Mouse (Mus musculus) T-helper 17 cell (primary cell): ENCODE measurements at regions not wholly inside any gene's neighbourhood (a gene's known extent, or its start where the extent isn't known, plus 50 kb on each side); places are given as distances from the start of the nearest gene placed in this dataset.

ENCODE experiments used
- in situ Hi-C, 2 experiments: fragments of 300-600 bp; cut with MboI, MseI; formaldehyde crosslinking; loops; 1 replicate in 1 of 2; 2 replicates in 1 of 2; pipeline ENCODE4 v1.15.1; 2025; ENCODE audit warnings: high pct_unique_total_duplicates in 2 of 2

DNA sequence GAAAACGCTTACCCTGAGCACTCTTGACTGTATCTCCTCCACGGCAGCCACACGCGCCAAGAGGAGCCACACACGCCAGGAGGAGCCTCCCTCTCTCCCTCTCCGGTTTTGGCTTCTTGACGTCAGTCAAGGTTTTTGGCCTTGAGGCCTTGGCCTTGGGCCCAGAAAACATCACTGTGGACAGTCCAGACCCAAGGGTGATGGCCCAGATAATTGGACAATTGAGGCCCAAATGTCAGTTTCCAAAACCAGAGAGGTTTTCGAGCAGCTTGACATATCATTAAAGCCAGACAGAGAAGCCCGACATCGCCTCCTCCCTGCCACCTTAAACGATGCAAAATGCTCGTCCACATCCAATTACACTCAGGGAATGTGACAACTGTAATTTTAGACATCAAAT is 65.4 kb upstream of the Aldh1a3 start:
- in situ Hi-C loops = no loop called here

GRCm38 (mm10) chr7:66491501-66491900 is 64.2 kb upstream of the Aldh1a3 start:
- in situ Hi-C loops = no loop called here

DNA sequence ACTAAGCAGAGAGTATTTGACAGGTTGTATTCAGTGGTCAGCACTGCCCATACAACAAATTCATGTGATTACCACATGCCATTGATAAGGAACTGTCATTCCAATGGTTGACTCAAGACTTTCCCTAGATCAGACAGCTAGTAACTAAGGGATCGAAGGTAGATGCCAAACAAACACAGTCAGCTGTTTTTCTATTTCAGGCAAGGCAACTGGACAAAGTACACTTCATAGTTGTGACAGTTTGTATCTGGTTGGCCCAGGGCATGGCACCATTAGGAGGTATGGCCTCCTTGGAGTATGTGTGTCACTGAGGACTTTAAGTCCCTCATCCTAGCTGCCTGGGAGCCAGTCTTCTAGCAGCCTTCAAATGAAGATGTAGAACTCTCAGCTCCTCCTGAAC is 62.8 kb upstream of the Aldh1a3 start:
- in situ Hi-C loops = no loop called here

- in situ Hi-C loops = no loop called here
These were observed 60.4 kb upstream of the Aldh1a3 start for GRCm38 (mm10) chr7:66487751-66488150.

GRCm38 (mm10) chr7:66480446-66480845 is 53.1 kb upstream of the Aldh1a3 start:
- in situ Hi-C loops = no loop called here

- in situ Hi-C loops = no loop called here
These were observed 52.0 kb upstream of the Aldh1a3 start for GRCm38 (mm10) chr7:66479321-66479720.

DNA sequence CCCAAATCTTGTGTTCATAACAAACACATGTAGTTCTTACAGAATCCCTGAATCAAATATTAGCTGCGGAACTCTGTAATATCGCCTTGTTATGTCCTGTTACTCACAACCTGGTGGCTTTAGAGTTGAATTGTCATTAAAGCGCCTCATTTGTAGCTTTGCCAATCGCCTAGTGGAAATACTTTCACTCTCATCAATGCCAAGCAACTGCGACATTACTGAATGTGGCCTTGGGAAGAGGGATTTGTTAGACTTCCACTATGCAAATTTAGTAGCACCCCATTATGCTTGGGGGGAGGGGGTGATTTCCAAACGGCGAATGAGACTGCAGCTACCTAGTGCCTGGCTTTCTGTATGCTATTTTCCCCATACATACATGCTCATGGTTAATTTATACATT is 50.8 kb upstream of the Aldh1a3 start:
- in situ Hi-C loops = no loop called here

DNA sequence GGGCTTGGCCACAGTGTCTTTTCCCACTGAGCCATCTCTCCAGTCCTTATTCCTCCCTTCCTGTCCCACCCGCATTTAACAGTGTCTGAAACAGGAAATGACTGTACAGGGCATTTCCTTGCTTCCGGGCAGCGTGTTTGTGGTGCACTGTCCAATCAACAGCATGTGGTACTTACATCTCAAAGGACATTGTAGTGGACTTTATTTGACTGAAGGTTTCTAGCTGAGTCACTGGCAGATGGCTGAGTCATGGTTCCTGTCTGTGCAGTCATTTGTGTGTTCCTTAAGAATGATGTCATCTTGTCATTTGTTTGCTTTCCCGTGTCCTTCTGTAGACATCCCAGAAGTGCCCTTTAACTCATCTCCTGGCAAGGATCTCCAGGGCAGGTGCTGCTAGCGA is 50.2 kb upstream of the Aldh1a3 start:
- in situ Hi-C loops = no loop called here
